Mouse (Mus musculus): Measurements from ENCODE around the gene Gm49354. TPM values are rescaled to one million over a fixed set of nuclear protein-coding genes. Genes with fewer than 3 reads are reported as not detected.
A peak's percentile ranks its signal among the peaks of the same experiment; 100 is the strongest.

The Gm49354 gene
- not detected in 2 replicates for polyA plus RNA-seq (2016; fragmentation: Nextera tagmentation; extraction: Ambion mirVana)

DNA sequence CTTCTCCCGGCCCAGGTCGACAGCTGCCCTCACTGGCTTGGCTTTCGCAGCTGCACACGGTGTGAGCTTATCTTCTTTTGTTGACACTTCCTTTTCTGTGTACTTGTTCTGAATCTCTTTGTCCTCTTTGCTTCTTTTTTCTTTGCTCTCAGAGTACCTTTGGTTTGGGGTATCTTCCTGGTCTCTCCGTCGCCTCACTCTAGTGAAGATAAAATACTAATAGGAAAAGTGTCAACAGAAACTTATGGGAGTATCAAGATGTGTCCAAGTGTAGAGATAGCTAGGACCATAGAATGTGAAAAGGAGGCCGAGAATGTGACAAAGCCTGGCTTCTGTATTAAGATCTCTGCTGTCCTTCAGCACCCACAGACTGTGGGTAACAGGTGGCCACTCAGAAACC, at the start of gene Gm49354:
Gene Gm49354 (minus strand): TSS at position 101 of the 400 bp plus-strand sequence.
- Histone ChIP-seq H3K9me3 (no peaks in the 10 kb centered on the region), H3K36me3 (peaks cover 99% of the 10 kb centered on the region), H3K4me1 (no peaks in the 10 kb centered on the region), H3K27ac (no peak within 1 kb of the TSS), H3K4me3 (no peak within 1 kb of the TSS), H3K27me3 (ENCODE audit: insufficient read depth, poor library complexity, severe bottlenecking) (no peaks in the 10 kb centered on the region)
- no peak for DNase-seq (ENCODE audit: low spot score)
- WGBS = 84% methylated on average over 7 of the region's 7 CpGs

DNA sequence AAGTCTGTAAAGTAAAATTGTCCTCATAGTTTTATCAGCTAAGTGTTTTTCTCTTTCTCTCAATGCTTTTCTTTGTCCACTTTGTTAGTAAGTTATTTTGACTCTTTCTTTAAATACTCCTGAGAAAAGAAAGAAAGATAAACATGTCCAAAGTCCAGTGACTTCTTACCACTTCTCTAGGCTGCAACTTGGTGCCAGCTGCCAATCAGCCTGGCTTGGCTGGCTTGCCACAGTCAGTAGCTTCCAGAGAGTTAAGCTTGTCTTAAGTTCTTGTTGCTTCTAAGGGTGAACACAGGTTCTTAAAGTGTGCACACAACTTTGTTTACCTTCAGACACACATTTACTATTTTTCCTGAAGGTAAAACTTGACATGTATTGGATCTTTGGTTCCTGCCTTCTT, 43.9 kb upstream of the Gm49354 start:
- no peaks in the 10 kb centered on the region for H3K9me3 ChIP-seq
- H3K36me3 ChIP-seq = peaks cover 5% of the 10 kb centered on the region; the same call in 1 of the 2 replicates
- no peak overlapping the region for H3K27ac ChIP-seq
- no peak for DNase-seq (ENCODE audit: low spot score)
- peaks cover 18% of the 10 kb centered on the region for H3K4me1 ChIP-seq
- no peaks in the 10 kb centered on the region for H3K27me3 ChIP-seq (ENCODE audit: insufficient read depth, poor library complexity, severe bottlenecking)
- no peak overlapping the region for H3K4me3 ChIP-seq

DNA sequence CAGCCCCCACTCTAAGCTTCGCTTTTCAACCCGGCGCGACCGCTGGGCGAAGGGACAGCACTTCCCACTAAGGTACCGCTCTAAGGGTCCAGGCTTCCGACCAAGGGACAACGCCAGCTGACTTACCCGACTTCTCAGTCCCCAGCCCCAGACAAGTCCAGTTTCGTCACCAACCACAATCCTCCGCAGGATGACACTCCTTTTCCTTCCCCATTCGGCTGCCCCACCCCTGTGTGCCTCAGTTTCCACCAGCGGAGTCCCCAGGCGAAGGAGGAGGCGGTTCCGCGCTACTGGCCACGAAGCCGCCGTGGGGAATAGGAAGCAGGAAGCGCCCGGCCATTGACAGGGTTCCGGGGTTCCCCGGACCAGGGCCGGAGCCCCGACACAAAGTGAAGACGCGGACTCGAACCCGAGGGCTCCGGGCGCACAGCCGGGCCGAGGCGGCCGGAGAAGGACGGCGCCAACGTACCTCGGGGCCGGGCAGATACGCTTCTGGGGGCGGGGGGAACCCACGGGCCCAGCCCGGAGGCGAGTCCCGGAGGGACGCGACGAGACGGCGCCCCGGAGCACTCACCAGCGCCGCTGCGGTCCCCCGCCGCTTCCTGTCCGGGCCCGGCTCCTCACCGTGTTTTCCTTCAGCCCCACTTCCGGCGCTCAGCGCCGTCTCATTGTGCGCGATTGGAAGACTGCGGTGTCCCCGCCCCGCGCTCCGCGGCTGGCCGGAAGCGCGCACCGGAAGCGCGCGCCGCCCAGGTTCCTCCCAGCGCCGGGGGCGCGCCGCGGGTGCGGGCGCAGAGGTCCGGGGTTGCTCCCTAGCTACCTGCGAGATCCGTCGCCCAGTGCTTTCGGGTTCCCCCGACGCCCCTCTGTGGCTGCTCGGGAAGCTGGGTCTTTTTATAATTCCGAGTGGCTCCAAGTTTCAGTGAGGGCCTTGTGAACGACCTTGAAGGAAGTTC, 40.7 kb upstream of the Gm49354 start, which contains the start of gene Tut7:
Gene Tut7 (minus strand): TSS at position 641 of the 956 bp plus-strand sequence.
- peaks cover 11% of the 10 kb centered on the region for H3K36me3 ChIP-seq
- WGBS = under 1% methylated on average over 100 of the region's 100 CpGs
- DNase-seq (ENCODE audit: low spot score) = peak; percentile 97
- H3K9me3 ChIP-seq = no peaks in the 10 kb centered on the region
- no peaks in the 10 kb centered on the region for H3K27me3 ChIP-seq (ENCODE audit: insufficient read depth, poor library complexity, severe bottlenecking)
- H3K27ac ChIP-seq = peak within 1 kb of the TSS; percentile 98
- H3K4me1 ChIP-seq = peaks cover 38% of the 10 kb centered on the region
- peak within 1 kb of the TSS; percentile 96 for H3K4me3 ChIP-seq

DNA sequence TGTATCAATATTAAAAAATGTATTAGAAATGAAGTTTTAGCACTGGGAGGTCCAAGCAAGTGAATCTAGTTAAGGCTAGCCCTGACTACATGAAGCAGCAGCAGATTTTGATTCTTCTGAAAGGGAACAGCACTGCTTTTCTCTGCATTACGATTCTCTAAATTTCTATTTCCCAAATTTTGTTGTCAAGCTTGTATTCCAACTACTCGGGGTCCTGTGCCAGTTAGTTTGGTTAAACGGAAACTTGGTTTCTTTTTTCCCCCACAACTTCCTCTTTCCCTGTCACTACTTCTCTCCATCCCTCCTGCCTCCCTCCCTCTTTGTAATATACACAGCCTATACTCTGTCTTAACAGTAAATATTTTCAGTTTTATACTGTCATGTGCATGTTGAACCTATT, 38.8 kb upstream of the Gm49354 start:
- Histone ChIP-seq H3K27ac (no peak overlapping the region), H3K9me3 (no peaks in the 10 kb centered on the region), H3K4me3 (peak overlapping the region; percentile 96; the same call in 1 of the 2 replicates), H3K36me3 (peaks cover 20% of the 10 kb centered on the region), H3K27me3 (ENCODE audit: insufficient read depth, poor library complexity, severe bottlenecking) (no peaks in the 10 kb centered on the region), H3K4me1 (peaks cover 38% of the 10 kb centered on the region)
- DNase-seq (ENCODE audit: low spot score) = no peak
- 71% methylated on average over 3 of the region's 3 CpGs for whole genome bisulfite sequencing

DNA sequence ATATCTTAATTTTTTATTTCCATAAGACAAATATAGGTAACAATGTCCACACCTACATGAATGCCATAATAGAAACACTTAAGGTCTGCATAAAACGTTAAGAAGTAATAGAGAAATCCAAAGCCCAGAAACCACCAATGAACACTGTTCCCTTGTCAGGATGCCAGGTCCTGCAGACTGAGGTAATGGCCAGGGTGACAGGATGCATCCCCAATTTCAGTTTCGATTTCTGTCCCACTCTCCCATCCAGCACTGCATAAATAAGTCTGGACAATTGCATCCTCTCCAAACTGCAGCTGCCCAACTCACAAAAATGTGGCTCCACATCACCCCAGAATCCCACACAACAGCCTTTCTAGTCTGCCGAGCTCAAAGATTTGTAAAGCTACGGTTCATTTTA, 38.1 kb upstream of the Gm49354 start:
- WGBS = 78% methylated on average over 4 of the region's 4 CpGs
- peaks cover 38% of the 10 kb centered on the region for H3K4me1 ChIP-seq
- H3K36me3 ChIP-seq = peaks cover 27% of the 10 kb centered on the region
- DNase-seq (ENCODE audit: low spot score) = no peak
- peak overlapping the region; percentile 22; the same call in 1 of the 2 replicates for H3K4me3 ChIP-seq
- H3K27me3 ChIP-seq (ENCODE audit: insufficient read depth, poor library complexity, severe bottlenecking) = no peaks in the 10 kb centered on the region
- no peak overlapping the region for H3K27ac ChIP-seq
- no peaks in the 10 kb centered on the region for H3K9me3 ChIP-seq

DNA sequence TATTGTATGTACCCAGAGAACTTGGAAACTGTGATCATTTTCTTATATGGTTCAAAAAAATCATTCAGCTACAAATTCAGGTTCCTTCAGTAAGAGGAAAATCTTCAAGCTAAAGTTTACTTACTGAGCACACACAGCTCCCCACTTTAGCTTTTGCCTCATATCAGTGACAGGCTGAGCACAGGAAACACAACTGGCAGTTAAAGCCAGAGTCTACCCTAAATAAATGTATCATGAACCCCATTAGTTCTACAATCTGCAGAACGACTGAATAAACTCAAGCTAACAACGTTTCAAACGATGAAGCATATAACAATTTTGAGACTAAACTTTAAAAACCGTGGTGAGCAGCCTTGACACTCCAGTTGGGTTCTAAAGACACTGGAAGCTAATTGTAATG, 35.3 kb upstream of the Gm49354 start:
- DNase-seq (ENCODE audit: low spot score) = no peak
- H3K36me3 ChIP-seq = peaks cover 48% of the 10 kb centered on the region
- H3K9me3 ChIP-seq = no peaks in the 10 kb centered on the region
- 86% methylated on average over 4 of the region's 4 CpGs for WGBS
- H3K27ac ChIP-seq = no peak overlapping the region
- peaks cover 42% of the 10 kb centered on the region for H3K4me1 ChIP-seq
- no peak overlapping the region for H3K4me3 ChIP-seq
- no peaks in the 10 kb centered on the region for H3K27me3 ChIP-seq (ENCODE audit: insufficient read depth, poor library complexity, severe bottlenecking)

DNA sequence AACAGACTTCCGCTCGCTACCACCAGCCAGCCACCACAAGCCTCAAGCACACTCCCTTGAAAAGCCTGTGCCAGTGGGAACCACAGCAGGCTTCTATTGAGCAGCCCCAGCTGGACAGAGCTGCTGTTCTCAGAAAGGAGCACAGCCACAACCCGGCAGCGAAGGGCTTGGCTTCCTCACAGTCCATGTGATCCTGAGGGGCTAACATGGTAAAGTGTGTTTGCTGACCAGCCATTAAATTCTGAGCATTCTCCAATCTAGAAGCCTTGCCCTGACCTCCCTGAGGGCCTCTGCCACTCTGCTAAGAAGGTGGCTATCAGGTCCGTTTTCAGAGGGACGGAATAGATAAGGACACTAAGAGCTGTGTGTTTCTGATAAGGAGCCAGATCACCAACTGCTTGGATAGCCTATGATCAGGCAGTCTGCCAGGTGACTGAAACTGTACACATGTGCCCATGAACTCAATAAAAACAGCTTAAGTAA, 32.1 kb upstream of the Gm49354 start:
- WGBS = 28% methylated on average over 6 of the region's 6 CpGs
- H3K36me3 ChIP-seq = peaks cover 74% of the 10 kb centered on the region
- no peaks in the 10 kb centered on the region for H3K9me3 ChIP-seq
- no peaks in the 10 kb centered on the region for H3K27me3 ChIP-seq (ENCODE audit: insufficient read depth, poor library complexity, severe bottlenecking)
- H3K27ac ChIP-seq = peak overlapping the region; percentile 56; the same call in 1 of the 2 replicates
- H3K4me3 ChIP-seq = no peak overlapping the region
- H3K4me1 ChIP-seq = peaks cover 17% of the 10 kb centered on the region
- DNase-seq (ENCODE audit: low spot score) = peak; percentile 87

DNA sequence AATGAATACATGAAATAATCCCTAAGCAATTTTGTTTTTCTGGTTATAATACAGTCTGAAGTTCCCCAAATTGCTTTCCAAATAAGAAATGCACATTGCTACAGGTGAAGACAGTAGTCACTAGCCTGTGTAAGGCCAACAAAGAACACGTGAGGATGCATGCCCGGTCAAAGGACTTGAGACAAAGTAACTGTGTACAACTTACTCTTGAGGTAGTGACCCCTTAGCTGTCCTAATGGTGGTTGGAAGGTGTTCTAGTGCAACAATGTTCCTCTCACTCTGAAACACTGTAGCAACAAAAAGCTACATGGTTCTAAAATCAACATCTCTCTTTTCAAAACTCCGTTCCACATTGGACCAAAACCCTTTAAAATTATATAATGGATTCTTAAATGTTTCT, 29.5 kb upstream of the Gm49354 start:
- Histone ChIP-seq H3K9me3 (no peaks in the 10 kb centered on the region), H3K27me3 (ENCODE audit: insufficient read depth, poor library complexity, severe bottlenecking) (no peaks in the 10 kb centered on the region), H3K27ac (no peak overlapping the region), H3K36me3 (peaks cover 93% of the 10 kb centered on the region), H3K4me3 (no peak overlapping the region), H3K4me1 (peaks cover 11% of the 10 kb centered on the region)
- 93% methylated on average over 3 of the region's 3 CpGs for WGBS
- no peak for DNase-seq (ENCODE audit: low spot score)

DNA sequence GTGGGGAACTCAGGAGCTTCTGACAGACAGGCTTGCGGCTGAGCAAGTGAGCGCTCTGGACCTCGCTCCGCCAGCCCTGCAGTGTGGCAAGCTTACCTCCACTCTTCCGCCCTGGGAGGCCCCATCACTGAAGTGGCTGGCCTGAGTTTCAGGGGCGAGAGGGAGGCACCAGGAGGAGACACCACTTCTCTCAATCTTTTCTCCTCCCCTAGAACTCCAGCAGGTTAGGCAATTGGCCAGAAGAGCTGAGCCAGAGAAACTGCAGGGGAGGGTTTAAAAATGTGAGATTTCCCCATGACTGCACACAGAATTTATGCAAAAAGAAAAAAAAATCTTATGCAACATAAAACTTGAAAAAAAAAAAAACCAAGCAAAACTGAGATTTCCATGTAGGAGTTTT, 19.0 kb upstream of the Gm49354 start:
- no peak for DNase-seq (ENCODE audit: low spot score)
- no peak overlapping the region for H3K27ac ChIP-seq
- no peaks in the 10 kb centered on the region for H3K4me1 ChIP-seq
- no peaks in the 10 kb centered on the region for H3K27me3 ChIP-seq (ENCODE audit: insufficient read depth, poor library complexity, severe bottlenecking)
- H3K9me3 ChIP-seq = no peaks in the 10 kb centered on the region
- H3K4me3 ChIP-seq = no peak overlapping the region
- H3K36me3 ChIP-seq = peaks cover 97% of the 10 kb centered on the region
- 78% methylated on average over 6 of the region's 6 CpGs for WGBS

DNA sequence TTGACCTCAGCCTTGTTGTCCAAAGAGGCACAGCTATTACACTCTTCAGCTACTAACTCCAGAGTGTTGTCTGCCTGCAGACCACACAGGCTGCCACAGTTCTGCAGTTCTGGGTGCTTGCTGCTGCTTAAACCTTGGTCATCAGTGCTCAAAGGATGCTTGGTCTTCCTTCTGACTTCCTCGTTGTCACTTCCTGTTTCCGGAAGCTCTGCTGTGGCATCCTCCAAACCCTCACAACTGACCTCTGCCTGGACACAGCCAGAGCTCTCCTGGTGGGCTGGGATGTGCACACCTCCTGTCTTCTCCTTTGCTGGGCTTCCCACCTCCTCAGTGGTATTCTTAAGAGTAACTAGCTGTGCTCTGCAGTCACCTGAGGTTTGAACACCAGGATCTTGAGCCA, 18.0 kb upstream of the Gm49354 start:
- no peaks in the 10 kb centered on the region for H3K4me1 ChIP-seq
- DNase-seq (ENCODE audit: low spot score) = no peak
- WGBS = 77% methylated on average over 2 of the region's 2 CpGs
- H3K4me3 ChIP-seq = no peak overlapping the region
- no peak overlapping the region for H3K27ac ChIP-seq
- H3K36me3 ChIP-seq = peaks cover 97% of the 10 kb centered on the region
- H3K9me3 ChIP-seq = no peaks in the 10 kb centered on the region
- H3K27me3 ChIP-seq (ENCODE audit: insufficient read depth, poor library complexity, severe bottlenecking) = no peaks in the 10 kb centered on the region

DNA sequence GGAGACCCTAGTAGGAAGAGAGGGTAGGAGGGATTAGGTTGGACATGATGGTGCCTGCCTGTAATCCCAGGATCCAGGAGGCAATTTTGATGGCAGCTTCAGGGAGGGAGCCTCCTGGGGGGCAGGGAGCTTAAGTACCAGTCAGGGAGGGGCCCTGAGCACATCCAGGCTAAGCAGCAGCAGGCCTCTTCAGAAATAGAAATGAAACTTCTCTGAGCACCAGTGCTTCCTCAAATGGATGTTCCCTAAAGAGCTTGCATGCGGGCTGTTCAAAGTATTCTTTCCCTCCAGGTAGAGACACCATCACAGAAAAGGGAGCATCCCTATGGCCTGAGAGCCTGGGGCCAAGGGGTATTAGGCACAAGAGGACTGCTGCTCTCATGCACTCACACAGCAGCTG, 16.3 kb upstream of the Gm49354 start:
- Histone ChIP-seq H3K9me3 (no peaks in the 10 kb centered on the region), H3K36me3 (peaks cover 96% of the 10 kb centered on the region), H3K4me3 (no peak overlapping the region), H3K27me3 (ENCODE audit: insufficient read depth, poor library complexity, severe bottlenecking) (no peaks in the 10 kb centered on the region), H3K27ac (no peak overlapping the region), H3K4me1 (no peaks in the 10 kb centered on the region)
- DNase-seq (ENCODE audit: low spot score) = no peak
- 88% methylated on average over 1 of the region's 1 CpGs for WGBS

DNA sequence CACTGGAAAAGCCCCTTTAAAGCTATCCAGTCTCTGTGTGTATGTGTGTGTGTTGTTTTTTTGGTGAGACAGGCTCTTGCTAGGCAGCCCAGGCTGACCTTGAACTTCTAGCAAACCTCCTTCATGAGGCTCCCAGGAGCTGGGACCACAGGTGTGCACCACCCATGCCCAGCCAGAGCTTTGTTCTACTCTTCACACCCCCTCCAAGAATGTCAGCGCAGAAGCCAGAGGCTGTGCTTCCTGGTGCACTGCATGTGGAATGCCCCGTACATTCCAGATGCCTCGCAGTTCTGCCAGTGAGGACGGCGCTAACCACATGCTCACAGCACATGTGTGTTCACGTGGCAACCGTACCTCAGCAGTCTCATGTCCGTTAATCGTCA, 14.4 kb upstream of the Gm49354 start:
- Histone ChIP-seq H3K9me3 (no peaks in the 10 kb centered on the region), H3K4me3 (no peak overlapping the region), H3K36me3 (peaks cover 98% of the 10 kb centered on the region), H3K27ac (no peak overlapping the region; the same call in 1 of the 2 replicates), H3K4me1 (no peaks in the 10 kb centered on the region), H3K27me3 (ENCODE audit: insufficient read depth, poor library complexity, severe bottlenecking) (no peaks in the 10 kb centered on the region)
- WGBS = 91% methylated on average over 9 of the region's 9 CpGs
- DNase-seq (ENCODE audit: low spot score) = no peak

DNA sequence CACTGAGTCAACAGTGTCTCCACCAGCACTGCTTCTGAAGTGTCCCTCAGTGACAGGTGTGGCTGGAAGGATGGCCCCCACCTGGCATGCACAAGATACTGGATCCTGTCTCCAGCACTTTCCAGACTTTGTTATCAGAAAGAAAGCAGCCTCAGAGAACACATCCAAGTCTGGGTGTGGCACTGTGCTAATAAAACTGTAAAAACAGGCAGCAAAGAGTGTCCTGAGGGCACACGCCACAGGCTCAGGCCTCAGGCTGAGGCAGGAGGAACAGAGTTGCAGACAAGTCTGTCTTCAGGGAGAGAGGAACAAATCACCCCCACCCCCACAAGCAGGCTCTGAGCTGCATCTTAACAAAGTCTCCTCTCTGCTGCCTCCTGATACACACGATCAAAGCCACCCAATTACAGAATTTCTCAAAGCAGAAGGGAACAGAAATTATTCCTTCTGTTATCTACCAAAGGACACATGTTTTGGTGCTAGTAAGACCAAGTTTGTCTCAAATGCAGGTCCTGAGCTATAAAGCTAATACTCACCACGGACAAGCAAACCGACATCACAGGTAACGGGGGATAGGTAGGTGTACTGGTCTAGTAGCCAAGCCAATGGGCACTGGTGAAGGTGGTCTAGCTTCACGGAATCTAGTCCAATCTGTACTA, 13.9 kb upstream of the Gm49354 start:
- 91% methylated on average over 6 of the region's 6 CpGs for WGBS

More for the DNA sequence above, 13.9 kb upstream of the Gm49354 start:
- Histone ChIP-seq H3K27ac (peak overlapping the region; percentile 38; the same call in 1 of the 2 replicates), H3K4me1 (no peaks in the 10 kb centered on the region), H3K9me3 (no peaks in the 10 kb centered on the region), H3K36me3 (peaks cover 99% of the 10 kb centered on the region), H3K27me3 (ENCODE audit: insufficient read depth, poor library complexity, severe bottlenecking) (no peaks in the 10 kb centered on the region), H3K4me3 (no peak overlapping the region)
- DNase-seq (ENCODE audit: low spot score) = peak; percentile 85

Data from heart, embryonic 10.5 days (tissue).